Mouse (Mus musculus): ENCODE measurements at regions not wholly inside any gene's neighbourhood (a gene's known extent, or its start where the extent isn't known, plus 50 kb on each side); places are given as distances from the start of the nearest gene placed in this dataset.

GRCm38 (mm10) chr10:38288689-38289283 lies 532.8 kb downstream of the Rfpl4b start:
- DNase-seq (ENCODE audit: extremely low spot score, low read depth, low spot score), result no peak

DNA sequence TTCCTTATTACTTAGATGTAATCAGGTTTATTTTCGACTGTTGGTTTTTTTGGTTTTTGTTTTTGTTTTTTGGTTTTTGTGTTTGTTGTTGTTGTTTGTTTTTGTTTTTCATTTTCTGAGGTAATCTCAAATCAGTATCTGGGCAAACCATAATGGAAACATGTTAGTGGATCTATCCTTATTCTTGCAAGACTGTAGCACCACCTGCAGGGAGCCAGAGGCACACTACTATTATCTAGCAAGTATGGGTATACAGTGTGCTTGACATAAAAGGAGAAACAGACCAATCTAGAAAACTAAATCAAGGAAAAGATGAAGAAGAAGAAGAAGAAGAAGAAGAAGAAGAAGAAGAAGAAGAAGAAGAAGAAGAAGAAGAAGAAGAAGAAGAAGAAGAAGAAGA lies 552.4 kb downstream of the Rfpl4b start:
- no peak for DNase-seq (ENCODE audit: extremely low spot score, low read depth, low spot score)

DNA sequence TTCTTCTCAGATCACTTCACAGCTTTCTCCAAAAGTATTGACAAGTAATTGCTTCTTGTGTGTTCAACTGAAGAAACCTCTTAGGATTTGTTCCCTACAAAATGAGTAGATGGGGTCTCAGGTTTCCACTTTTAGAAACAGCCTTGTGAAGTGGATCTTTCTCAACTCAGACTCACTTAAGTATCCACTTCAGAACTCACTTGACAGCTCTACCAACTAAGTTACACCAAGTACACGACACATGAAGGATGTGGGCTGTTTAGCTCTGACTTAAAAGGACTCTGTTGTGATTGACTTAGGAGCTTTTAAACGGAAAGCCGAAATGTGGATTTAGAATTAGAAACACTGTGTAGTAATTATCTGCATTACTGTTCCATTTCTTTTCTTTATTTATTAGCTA lies 556.0 kb downstream of the Rfpl4b start:
- no peak for DNase-seq (ENCODE audit: extremely low spot score, low read depth, low spot score)

DNA sequence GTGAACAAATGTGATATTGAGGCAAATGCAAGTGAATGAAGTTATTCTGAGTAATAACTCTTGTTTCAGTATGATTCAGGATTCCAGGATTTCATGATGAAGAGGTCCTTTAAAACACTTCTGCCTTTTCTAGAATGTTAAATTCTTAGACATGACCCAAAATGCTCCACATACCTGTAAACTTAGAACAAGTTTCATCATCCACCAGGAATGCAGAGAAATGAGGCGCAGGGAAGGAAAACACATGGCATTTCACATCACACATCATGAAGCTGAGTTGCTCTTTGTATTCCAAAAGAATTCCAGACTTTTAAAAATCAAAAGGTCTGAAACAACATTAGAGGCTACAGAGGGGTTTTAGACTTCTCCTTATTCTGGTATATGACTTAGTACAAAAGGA lies 574.8 kb downstream of the Rfpl4b start:
- DNase-seq (ENCODE audit: extremely low spot score, low read depth, low spot score), result no peak
